In genomic region chr4:53438836-53439480, GRCm38 (mm10) we compare ENCODE assay signal across 9 mouse cellular contexts. TPM values are rescaled to one million over a fixed set of nuclear protein-coding genes. Genes with fewer than 3 reads are reported as not detected.
DNase-seq lines count a peak whose midpoint lies in the region; ATAC-seq and TF ChIP-seq lines count a peak whose summit lies in the region.
"Had no signal": no experiment of that assay in that cellular context is flagged by ENCODE, and none has a peak within 500 bp of the region (broad histone marks: within the 10 kb centered on the region; RNA-seq: fewer than 3 reads in every experiment).

No protein-coding gene starts in this region.

- DNase-seq in left cerebral cortex, adult 2 months (ENCODE audit: extremely low spot score in 1 of 2, low spot score in 2 of 2), result no peak
- DNase-seq in left cerebral cortex, adult 18-20 months (ENCODE audit: low spot score in 2 of 2), result no peak
- no peak for DNase-seq in hindbrain, postnatal 0 days (ENCODE audit: low spot score)
- no peak for DNase-seq in spleen, adult 18-20 months
- no peak for DNase-seq in gastrocnemius, postnatal 36 days
- DNase-seq in frontal cortex, postnatal 36 days (ENCODE audit: low spot score in 2 of 2), result no peak
- DNase-seq: kidney, postnatal 14 days had no signal

- H3K27me3 ChIP-seq in hindbrain, postnatal 0 days (ENCODE audit: insufficient read depth, low read length), result no peaks in the 10 kb centered on the region
- H3K27me3 ChIP-seq in neural tube, embryonic 13.5 days, result no peaks in the 10 kb centered on the region

- no peak for TF ChIP-seq CTCF in left cerebral cortex, adult 2 months (IDR thresholded peaks at IDR 0.05)
- TF ChIP-seq CTCF in hindbrain, postnatal 0 days (IDR thresholded peaks at IDR 0.05; ENCODE audit: low read depth), result no peak

- peak overlapping the region; percentile 93; the same call in 1 of the 2 replicates for H3K4me2 ChIP-seq in hindbrain, postnatal 0 days (ENCODE audit: low read depth, low read length)
- peak overlapping the region; percentile 97 for H3K4me2 ChIP-seq in neural tube, embryonic 13.5 days

- H3K9me3 ChIP-seq in hindbrain, postnatal 0 days (ENCODE audit: low read length), result no peaks in the 10 kb centered on the region
- H3K9me3 ChIP-seq in neural tube, embryonic 13.5 days, result no peaks in the 10 kb centered on the region

- H3K4me3 ChIP-seq in left cerebral cortex, adult 2 months, result no peak overlapping the region
- H3K4me3 ChIP-seq in brown adipose tissue, adult 24 weeks (ENCODE audit: insufficient read depth, low read depth, low read length), result no peak overlapping the region
- peak overlapping the region; percentile 94 for H3K4me3 ChIP-seq in hindbrain, postnatal 0 days (ENCODE audit: low read length)
- H3K4me3 ChIP-seq in neural tube, embryonic 13.5 days, result no peak overlapping the region

- H3K27ac ChIP-seq in left cerebral cortex, adult 2 months, result peak overlapping the region; percentile 75
- H3K27ac ChIP-seq in brown adipose tissue, adult 24 weeks (replicated peaks; ENCODE audit: low read depth, low read length), result peak overlapping the region; percentile 60
- H3K27ac ChIP-seq in hindbrain, postnatal 0 days, result no peak overlapping the region
- no peak overlapping the region for H3K27ac ChIP-seq in neural tube, embryonic 13.5 days (replicated peaks)

- intact Hi-C loops in left cerebral cortex, adult 2 months (cut with DNase I), result loop anchor here (5.0 kb wide), 1 partner anchor 57 kb away; no protein-coding TSS in a partner anchor
- intact Hi-C loops in gastrocnemius, postnatal 36 days (cut with DNase I), result no loop called here

- peaks cover 9% of the 10 kb centered on the region; the same call in 1 of the 2 replicates for H3K4me1 ChIP-seq in brown adipose tissue, adult 24 weeks (ENCODE audit: control insufficient read depth, insufficient read depth, insufficient read length, low read length)
- peaks cover 3% of the 10 kb centered on the region; the same call in 1 of the 2 replicates for H3K4me1 ChIP-seq in hindbrain, postnatal 0 days (ENCODE audit: insufficient read depth, low read length)
- peaks cover 55% of the 10 kb centered on the region for H3K4me1 ChIP-seq in neural tube, embryonic 13.5 days (replicated peaks)

- no peak for ATAC-seq in hindbrain, postnatal 0 days
- no peak for ATAC-seq in neural tube, embryonic 13.5 days (ENCODE audit: low read depth)

- no peak overlapping the region for H3K9ac ChIP-seq in hindbrain, postnatal 0 days (replicated peaks; ENCODE audit: low read length)
- H3K9ac ChIP-seq in neural tube, embryonic 13.5 days, result no peak overlapping the region

- WGBS in hindbrain, postnatal 0 days, result 85% methylated on average over 7 of the region's 7 CpGs
- WGBS in neural tube, embryonic 13.5 days, result 69% methylated on average over 7 of the region's 7 CpGs

- H3K36me3 ChIP-seq in hindbrain, postnatal 0 days (ENCODE audit: insufficient read depth, low read length), result no peaks in the 10 kb centered on the region
- no peaks in the 10 kb centered on the region for H3K36me3 ChIP-seq in neural tube, embryonic 13.5 days

RNA-seq across cellular contexts. Expression of gene Slc44a1, which starts 1.3 kb away (rescaled TPM):
- 10 to 100 TPM; 58.8 to 59.5 TPM for total RNA-seq in left cerebral cortex, adult 2 months (2021)
- 10 to 100 TPM; 53.1 to 61.2 TPM for total RNA-seq in left cerebral cortex, adult 18-20 months (2021)
- 30.5 and 32.8 TPM in 2 replicates for polyA plus RNA-seq in brown adipose tissue, adult 24 weeks (2012; ENCODE audit: insufficient read depth, insufficient read length, missing spikeins)
- total RNA-seq in hindbrain, postnatal 0 days (2014; rRNA removed), result 28.6 and 39.4 TPM in 2 replicates
- 13.6 and 14.5 TPM in 2 replicates for polyA plus RNA-seq in hindbrain, postnatal 0 days (2015; fragmentation: Nextera tagmentation; extraction: Ambion mirVana)
- polyA plus RNA-seq in neural tube, embryonic 13.5 days (2015; fragmentation: Nextera tagmentation; extraction: Ambion mirVana), result 11.9 and 13.3 TPM in 2 replicates
- 10 to 100 TPM; 15.7 to 15.9 TPM for total RNA-seq in gastrocnemius, postnatal 36 days (2021)

Comparison
In these comparisons a context has a peak if more than half of its experiments do, and no peak if none do; other contexts are left out.
1. H3K27ac ChIP-seq: peak in left cerebral cortex, adult 2 months (single experiment) and brown adipose tissue, adult 24 weeks (single experiment); none in hindbrain, postnatal 0 days (single experiment) and neural tube, embryonic 13.5 days (single experiment).